Mouse (Mus musculus) small intestine, adult 2 months (tissue): Measurements from ENCODE around the gene Scaf4. TPM values are rescaled to one million over a fixed set of nuclear protein-coding genes. Genes with fewer than 3 reads are reported as not detected.

ENCODE experiments used
- H3K27ac ChIP-seq: fragments of 200-500 bp; 2 replicates; pipeline ENCODE4 v1.5.1; 2012; ENCODE audit warnings: low read depth, low read length, control low read depth, inconsistent platforms; ENCODE audit not compliant: insufficient read depth
- H3K27me3 ChIP-seq: fragments of 200-500 bp; 2 replicates; pipeline ENCODE4 v1.6.1; 2012; ENCODE audit warnings: mild to moderate bottlenecking, moderate library complexity, low read length, inconsistent platforms; ENCODE audit not compliant: control insufficient read depth, insufficient read depth
- H3K36me3 ChIP-seq: fragments of 200-500 bp; 2 replicates; pipeline ENCODE4 v1.6.1; 2012; ENCODE audit warnings: mild to moderate bottlenecking, low read length, control low read depth, inconsistent platforms; ENCODE audit not compliant: control insufficient read depth, insufficient read depth
- H3K4me1 ChIP-seq: fragments of 200-500 bp; 2 replicates; pipeline ENCODE4 v1.6.1; 2012; ENCODE audit warnings: low read length, inconsistent platforms, mixed read lengths; ENCODE audit not compliant: control insufficient read depth, insufficient read depth, insufficient read length
- H3K4me3 ChIP-seq: fragments of 200-500 bp; 2 replicates; pipeline ENCODE4 v1.5.1; 2012; ENCODE audit warnings: low read depth, mild to moderate bottlenecking, control low read depth, inconsistent platforms, low read length, moderate library complexity
- CTCF ChIP-seq: fragments of 200-500 bp; IDR thresholded peaks from 2 replicates; pipeline ENCODE4 v1.5.1; 2012; ENCODE audit warnings: low read depth, mild to moderate bottlenecking, control low read depth, inconsistent platforms, low read length, moderate library complexity, mixed read lengths; ENCODE audit not compliant: insufficient replicate concordance, insufficient read length; ENCODE audit errors: extremely low read depth
- POLR2A ChIP-seq: fragments of 200-500 bp; IDR thresholded peaks from 2 replicates; pipeline ENCODE4 v1.6.1; 2012; ENCODE audit warnings: low read depth, mild to moderate bottlenecking, control low read depth, inconsistent platforms, low read length, moderate library complexity
- WGBS: fragments of 180-500 bp; shearing (Covaris S2); methylation state at CpG from one replicate; pipeline ENCODE4 v1.1.7; 2018; 5-methylcytosine and 5-hydroxymethylcytosine counted together
- polyA plus RNA-seq: library from polyadenylated mRNA; depleted of rRNA; stranded (reverse); fragments of >200 nt; gene quantifications from 2 replicates; pipeline ENCODE4 v1.2.3, GENCODE M21; 2012

Scaf4 gene
- polyA plus RNA-seq, 1 experiment = 43.4 TPM

DNA sequence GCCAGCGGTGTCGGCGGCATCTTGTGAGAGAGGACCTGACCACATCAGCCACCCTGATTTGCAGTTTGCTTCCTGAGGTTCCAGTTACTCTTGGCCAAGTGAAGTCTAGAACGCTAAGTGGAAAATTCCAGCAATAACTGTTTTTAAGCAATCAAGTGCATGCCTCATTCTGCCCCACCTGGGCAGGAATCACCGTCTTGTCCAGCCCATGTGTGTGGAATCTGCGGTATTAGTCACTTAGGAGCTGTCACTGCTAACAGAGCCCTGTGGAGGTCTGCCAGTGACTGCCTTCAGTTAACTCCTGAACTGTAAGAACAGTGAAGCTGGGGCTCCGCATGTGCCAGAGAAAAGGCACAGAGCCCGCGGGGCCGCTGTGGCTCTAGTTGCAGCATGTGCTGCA, 73.6 kb downstream of the Scaf4 start:
- 81% methylated on average over 10 of the region's 10 CpGs for WGBS
- no peak overlapping the region for H3K4me3 ChIP-seq
- TF ChIP-seq CTCF (no peak), POLR2A (no peak)

DNA sequence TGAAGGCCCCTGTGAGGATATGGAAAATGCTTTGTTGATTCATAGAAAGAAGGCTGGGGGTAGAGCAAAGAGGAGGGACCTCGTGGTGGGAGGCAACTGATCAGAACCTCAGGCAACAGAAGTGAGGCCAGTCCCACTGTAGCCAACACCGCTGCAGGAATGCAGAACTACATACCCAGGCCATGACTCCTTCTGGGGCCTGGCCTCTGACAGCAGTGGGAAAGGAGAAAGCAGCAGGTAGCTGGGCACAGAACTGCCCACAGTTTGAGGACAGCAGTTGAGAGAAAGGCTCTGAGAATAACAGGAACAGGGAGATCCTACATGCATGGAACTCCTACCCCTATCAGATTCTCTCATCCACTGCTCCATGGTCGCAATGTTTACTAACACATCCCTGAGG, 75.3 kb downstream of the Scaf4 start:
- 84% methylated on average over 3 of the region's 3 CpGs for WGBS
- no peak overlapping the region for H3K4me3 ChIP-seq
- TF ChIP-seq CTCF = no peak
- no peak for TF ChIP-seq POLR2A
- no peaks in the 10 kb centered on the region for H3K36me3 ChIP-seq
- peaks cover 19% of the 10 kb centered on the region for H3K4me1 ChIP-seq
- H3K27ac ChIP-seq = no peak overlapping the region
- H3K27me3 ChIP-seq = no peaks in the 10 kb centered on the region

More for the DNA sequence above, 73.6 kb downstream of the Scaf4 start:
- no peaks in the 10 kb centered on the region for H3K36me3 ChIP-seq
- peaks cover 19% of the 10 kb centered on the region for H3K4me1 ChIP-seq
- H3K27ac ChIP-seq = no peak overlapping the region
- no peaks in the 10 kb centered on the region for H3K27me3 ChIP-seq

DNA sequence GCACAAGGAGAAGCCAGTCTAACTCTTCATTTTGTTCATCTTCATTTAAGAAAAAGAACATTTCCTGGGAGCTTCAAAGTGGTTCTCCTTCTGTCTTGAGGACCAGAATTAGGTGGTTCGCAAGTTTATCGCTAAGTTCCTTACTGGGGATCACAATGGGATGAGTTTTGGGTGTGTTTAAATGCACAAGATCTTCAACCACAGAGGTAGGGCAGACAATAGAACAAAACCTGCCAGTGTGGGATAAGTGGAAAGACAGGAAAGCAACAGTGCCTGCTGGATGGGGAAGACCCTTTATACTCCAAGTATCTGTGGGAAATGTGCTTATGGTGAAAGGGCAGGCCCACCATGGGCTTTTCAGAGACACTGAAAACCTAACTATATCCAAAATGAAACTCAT, 79.4 kb downstream of the Scaf4 start:
- Histone ChIP-seq H3K27ac (no peak overlapping the region), H3K4me1 (no peaks in the 10 kb centered on the region), H3K4me3 (no peak overlapping the region), H3K27me3 (no peaks in the 10 kb centered on the region), H3K36me3 (no peaks in the 10 kb centered on the region)
- over 99% methylated on average over 2 of the region's 2 CpGs for whole genome bisulfite sequencing
- TF ChIP-seq POLR2A (no peak), CTCF (no peak)

DNA sequence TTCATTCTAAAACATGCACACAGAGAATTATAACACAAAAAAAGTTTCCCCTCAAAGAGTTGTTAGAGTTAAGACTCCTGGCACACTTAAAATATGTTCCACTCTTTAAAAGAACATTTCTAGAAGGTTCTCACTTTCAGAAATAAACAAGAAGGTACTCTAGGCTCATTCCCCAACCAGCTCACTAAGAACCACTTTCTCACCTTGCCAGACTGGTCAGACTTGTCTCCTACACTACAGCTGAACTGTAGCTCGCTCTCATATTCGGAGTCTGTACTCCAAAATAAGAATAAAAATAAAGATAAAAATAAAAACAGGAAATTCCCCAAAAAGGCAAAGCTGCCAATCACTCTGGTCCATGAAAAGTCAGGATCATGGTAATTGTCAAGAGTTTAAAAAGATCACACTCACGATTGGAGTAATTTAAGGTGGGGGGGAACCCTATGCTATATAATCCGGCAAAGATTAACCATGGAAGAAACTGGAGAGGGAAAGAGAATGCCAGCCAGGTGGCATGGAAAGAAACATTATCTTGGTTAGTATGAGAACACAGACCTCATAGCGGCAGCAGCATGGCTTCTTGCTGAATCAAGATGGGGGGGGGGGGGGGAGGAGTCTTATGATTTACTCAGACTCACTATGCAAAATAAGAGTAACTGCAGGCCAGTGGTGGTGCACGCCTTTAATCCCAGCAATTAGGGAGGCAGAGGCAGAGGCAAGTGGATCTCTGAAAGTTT, 80.9 kb downstream of the Scaf4 start:
- H3K4me3 ChIP-seq = no peak overlapping the region
- peaks cover under 1% of the 10 kb centered on the region for H3K4me1 ChIP-seq
- 48% methylated on average over 6 of the region's 6 CpGs for WGBS
- H3K27ac ChIP-seq = no peak overlapping the region
- no peaks in the 10 kb centered on the region for H3K27me3 ChIP-seq
- H3K36me3 ChIP-seq = no peaks in the 10 kb centered on the region
- no peak for TF ChIP-seq CTCF
- TF ChIP-seq POLR2A = no peak

DNA sequence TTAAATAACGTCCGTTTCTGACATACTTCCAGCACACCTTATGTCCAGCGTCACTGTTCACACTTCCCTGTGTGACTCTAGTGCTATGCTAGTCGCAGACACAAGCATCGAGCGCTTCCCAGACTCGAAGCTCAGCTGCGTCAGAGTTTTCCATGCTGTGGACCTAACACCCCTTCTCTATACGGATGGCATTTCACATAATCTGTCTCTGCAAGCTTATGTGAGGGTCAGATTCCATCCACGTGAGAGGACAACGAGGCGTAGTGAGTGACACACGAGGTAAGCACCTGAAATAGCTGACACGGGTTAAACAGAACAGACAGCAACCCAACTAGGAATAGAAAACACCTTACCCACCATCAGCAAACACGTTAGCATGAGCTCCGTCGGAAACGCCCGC, 82.2 kb downstream of the Scaf4 start:
- H3K4me1 ChIP-seq = peaks cover 8% of the 10 kb centered on the region
- 61% methylated on average over 19 of the region's 19 CpGs for WGBS
- H3K4me3 ChIP-seq = no peak overlapping the region
- TF ChIP-seq CTCF (no peak), POLR2A (no peak)
- H3K27ac ChIP-seq = no peak overlapping the region
- no peaks in the 10 kb centered on the region for H3K36me3 ChIP-seq
- H3K27me3 ChIP-seq = no peaks in the 10 kb centered on the region

DNA sequence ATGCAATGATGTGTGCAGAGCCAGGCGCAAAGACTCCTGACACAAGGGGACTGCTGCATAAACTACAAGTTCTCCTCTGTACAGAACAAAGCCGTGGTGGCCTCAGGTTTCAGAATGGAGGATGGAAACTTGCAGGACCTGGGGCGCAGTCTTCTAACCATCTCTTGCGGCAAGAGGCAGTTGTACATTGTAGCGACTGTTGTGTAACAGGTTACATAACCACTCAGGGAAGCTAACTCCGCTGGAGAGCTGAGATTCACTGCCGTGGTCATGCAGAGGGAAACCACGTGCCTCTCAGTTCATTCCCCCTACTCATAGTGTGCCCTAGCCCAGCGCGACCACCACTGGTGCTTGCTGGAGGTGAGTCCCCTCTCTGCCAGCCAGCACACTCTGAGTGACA, 85.1 kb downstream of the Scaf4 start:
- no peak overlapping the region for H3K4me3 ChIP-seq
- TF ChIP-seq CTCF = no peak
- TF ChIP-seq POLR2A = no peak
- no peaks in the 10 kb centered on the region for H3K27me3 ChIP-seq
- WGBS = 86% methylated on average over 10 of the region's 10 CpGs
- no peaks in the 10 kb centered on the region for H3K36me3 ChIP-seq
- H3K27ac ChIP-seq = no peak overlapping the region
- H3K4me1 ChIP-seq = peaks cover 13% of the 10 kb centered on the region

DNA sequence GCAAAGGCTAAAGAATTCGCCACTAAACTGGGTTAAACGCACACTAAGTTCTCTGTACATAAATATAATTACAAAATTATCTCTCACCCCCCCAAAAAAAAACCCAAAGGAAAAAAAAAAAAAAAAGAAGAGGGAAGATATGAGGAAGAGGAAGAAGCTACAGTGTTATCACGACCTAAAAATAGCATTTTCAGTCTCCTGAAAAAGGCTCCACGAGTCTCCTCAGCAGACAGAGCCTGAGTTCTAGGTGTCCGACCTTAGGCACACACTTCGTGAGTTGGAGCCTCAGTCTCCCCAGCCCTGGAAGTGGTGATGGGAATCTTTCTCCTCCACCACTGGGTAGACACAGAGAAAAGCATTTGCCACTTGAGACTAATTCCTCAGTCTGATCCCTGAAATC, 85.7 kb downstream of the Scaf4 start:
- 79% methylated on average over 6 of the region's 6 CpGs for WGBS
- H3K27ac ChIP-seq = no peak overlapping the region
- no peaks in the 10 kb centered on the region for H3K27me3 ChIP-seq
- no peak for TF ChIP-seq CTCF
- no peak for TF ChIP-seq POLR2A
- no peaks in the 10 kb centered on the region for H3K36me3 ChIP-seq
- peaks cover 13% of the 10 kb centered on the region for H3K4me1 ChIP-seq
- H3K4me3 ChIP-seq = no peak overlapping the region
